Mouse (Mus musculus) thymus, adult 2 months (tissue): ENCODE measurements around the gene Ccdc3.

Experiments used
- CTCF ChIP-seq: fragments of 200-500 bp; IDR thresholded peaks from 2 replicates; pipeline ENCODE4 v1.5.1; 2012; ENCODE audit warnings: mild to moderate bottlenecking, control low read depth, low read length, moderate library complexity, borderline replicate concordance; ENCODE audit not compliant: control insufficient read depth, poor library complexity, insufficient read depth; ENCODE audit errors: extremely low read depth
- POLR2A ChIP-seq: fragments of 200-500 bp; IDR thresholded peaks from 2 replicates; pipeline ENCODE4 v1.6.1; 2012; ENCODE audit warnings: mild to moderate bottlenecking, low read length, control low read depth, moderate library complexity; ENCODE audit not compliant: control insufficient read depth, poor library complexity, insufficient read depth; ENCODE audit errors: extremely low read depth

DNA sequence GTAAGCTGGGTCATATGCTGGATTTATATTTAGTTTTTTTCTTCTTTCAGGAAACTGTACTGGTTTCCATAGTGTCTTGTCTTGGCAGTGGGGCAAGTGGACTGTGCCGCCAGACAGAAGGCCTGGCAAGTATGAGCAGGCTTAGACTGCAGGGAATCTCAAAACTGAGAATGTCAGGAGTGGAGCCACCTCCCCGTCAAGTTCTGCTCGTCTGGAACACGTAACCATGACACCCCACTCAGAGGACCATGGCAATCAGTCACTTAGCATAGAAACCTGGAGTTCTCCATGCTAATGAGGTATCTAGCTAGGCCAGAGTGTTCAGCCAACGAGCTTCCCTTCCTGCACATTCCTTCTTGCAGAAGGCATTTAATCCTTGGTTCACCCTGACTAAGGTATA is 10.2 kb upstream of the Ccdc3 start:
- TF ChIP-seq POLR2A (no peak), CTCF (no peak)
